Mouse (Mus musculus): ENCODE data around the gene Pik3cg. TPM values are rescaled to one million over a fixed set of nuclear protein-coding genes. Genes with fewer than 3 reads are reported as not detected.

Gene Pik3cg
- total RNA-seq (2023) = 10 to 100 TPM; 56.5 to 62.3 TPM

DNA sequence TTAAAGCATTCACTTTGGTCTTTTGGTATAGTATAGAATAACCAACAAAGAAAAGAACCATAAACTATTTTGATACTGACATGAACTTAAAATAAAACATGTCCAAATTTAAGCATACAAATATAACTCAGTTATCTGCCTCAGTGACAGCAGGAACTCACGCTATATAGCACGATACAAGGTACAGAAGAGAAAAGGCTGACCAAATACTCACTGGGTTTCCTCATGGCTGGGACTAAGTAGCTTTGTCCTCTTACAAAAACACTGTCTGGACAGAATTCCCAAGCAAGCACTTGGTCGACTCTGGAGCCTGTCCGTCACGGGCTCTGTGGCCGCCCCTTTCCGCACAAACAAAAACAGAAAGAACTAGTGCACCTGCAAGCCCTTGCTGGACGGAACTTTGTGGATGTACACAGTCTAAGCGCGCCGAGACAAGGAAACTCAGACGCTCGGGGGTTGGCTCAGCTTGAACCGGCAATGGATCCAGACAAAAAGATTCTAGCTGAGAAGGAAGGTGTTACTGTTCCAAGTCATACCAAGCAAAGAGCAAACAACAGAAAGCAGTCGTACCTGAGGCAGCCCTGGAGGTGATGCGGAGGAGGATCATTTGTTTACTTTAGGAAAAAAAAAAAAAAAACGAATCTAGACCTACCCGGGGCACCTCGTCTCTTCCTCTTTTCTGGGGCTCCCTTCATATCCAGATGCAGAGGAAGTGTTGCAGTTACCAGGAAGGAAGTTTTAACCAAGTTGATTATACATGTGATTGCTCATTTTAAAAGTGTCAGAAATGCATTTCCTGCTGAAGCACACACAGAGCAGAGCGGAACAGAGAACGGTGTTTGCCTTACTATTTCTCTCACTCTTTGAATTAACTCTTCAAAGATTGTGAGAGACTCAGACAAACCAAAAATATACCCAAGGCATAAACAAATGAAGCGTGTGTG, at the start of gene Pik3cg:
Pik3cg (minus strand) TSS at position 712 of the 944 bp plus-strand sequence.

Other genes starting within 250 kb of the Pik3cg start
- 1 to 10 TPM; 1.1 to 2.5 TPM for gene Prkar2b, start 147.4 kb downstream of the Pik3cg start, total RNA-seq (2023)
- 10 to 100 TPM; 18.6 to 21.1 TPM for gene Ccdc71l, start 170.0 kb upstream of the Pik3cg start, total RNA-seq (2023)

Data from B cell, adult 67 days (primary cell).